Mouse (Mus musculus) lung, postnatal 4 days (tissue): ENCODE results near the gene Irf1.

Experiments used
- DNase-seq, 2 experiments: peaks; one replicate each; pipeline ENCODE4 v3.0.0; 2021

Irf1 gene

GRCm38 (mm10) chr11:53761822-53762221 is 8.0 kb upstream of the Irf1 start:
- peak; percentile 89 to 94 for DNase-seq

- no peak for DNase-seq
Observed at GRCm38 (mm10) chr11:53762426-53762825, 7.4 kb upstream of the Irf1 start.

GRCm38 (mm10) chr11:53762827-53763495 is 6.9 kb upstream of the Irf1 start:
- DNase-seq, result peak; percentile 95 to 96

GRCm38 (mm10) chr11:53763496-53764140 is 6.2 kb upstream of the Irf1 start:
- peak; percentile 96 to 97 for DNase-seq

- DNase-seq, result peak in 1 of 2 experiments; percentile 20
Observed at GRCm38 (mm10) chr11:53764581-53764980, 5.2 kb upstream of the Irf1 start.

- no peak for DNase-seq
Observed at GRCm38 (mm10) chr11:53768422-53769184, 1.2 kb upstream of the Irf1 start.

- DNase-seq, result no peak
Observed at GRCm38 (mm10) chr11:53769185-53769576, 633 bp upstream of the Irf1 start.

- peak; percentile 88 to 94 for DNase-seq
Observed at GRCm38 (mm10) chr11:53770125-53770791, 444 bp downstream of the Irf1 start.

- no peak for DNase-seq
Observed at GRCm38 (mm10) chr11:53771001-53771744, 1.4 kb downstream of the Irf1 start.

GRCm38 (mm10) chr11:53772536-53772935 is 2.7 kb downstream of the Irf1 start:
- no peak for DNase-seq

- no peak for DNase-seq
Observed at GRCm38 (mm10) chr11:53773087-53773486, 3.3 kb downstream of the Irf1 start, which contains the start of gene Gm17334. Gene Gm17334, minus strand, starts transcription at chr11:53773187.

- no peak for DNase-seq
Observed at GRCm38 (mm10) chr11:53773641-53774360, 4.0 kb downstream of the Irf1 start.

GRCm38 (mm10) chr11:53774659-53775255 is 4.9 kb downstream of the Irf1 start:
- DNase-seq, result no peak

- DNase-seq, result no peak
Observed at GRCm38 (mm10) chr11:53777736-53778135, 7.9 kb downstream of the Irf1 start.

- no peak for DNase-seq
Observed at GRCm38 (mm10) chr11:53778455-53778854, 8.6 kb downstream of the Irf1 start.

- DNase-seq, result no peak
Observed at GRCm38 (mm10) chr11:53779808-53780207, 10.0 kb downstream of the Irf1 start.

GRCm38 (mm10) chr11:53780262-53780661 is 10.4 kb downstream of the Irf1 start:
- no peak for DNase-seq

- no peak for DNase-seq
Observed at GRCm38 (mm10) chr11:53781201-53781775, 11.5 kb downstream of the Irf1 start.

GRCm38 (mm10) chr11:53781964-53782363 is 12.2 kb downstream of the Irf1 start:
- DNase-seq, result peak in 1 of 2 experiments; percentile 65

- DNase-seq, result no peak
Observed at GRCm38 (mm10) chr11:53783288-53783687, 13.5 kb downstream of the Irf1 start.
